Mouse (Mus musculus) small intestine, adult 2 months (tissue): ENCODE results near the gene Rnd1. TPM values are rescaled to one million over a fixed set of nuclear protein-coding genes. Genes with fewer than 3 reads are reported as not detected.
A peak's percentile ranks its signal among the peaks of the same experiment; 100 is the strongest.

ENCODE experiments used
- H3K27ac ChIP-seq: fragments of 200-500 bp; 2 replicates; pipeline ENCODE4 v1.5.1; 2012; ENCODE audit warnings: low read depth, low read length, control low read depth, inconsistent platforms; ENCODE audit not compliant: insufficient read depth
- H3K27me3 ChIP-seq: fragments of 200-500 bp; 2 replicates; pipeline ENCODE4 v1.6.1; 2012; ENCODE audit warnings: mild to moderate bottlenecking, moderate library complexity, low read length, inconsistent platforms; ENCODE audit not compliant: control insufficient read depth, insufficient read depth
- H3K36me3 ChIP-seq: fragments of 200-500 bp; 2 replicates; pipeline ENCODE4 v1.6.1; 2012; ENCODE audit warnings: mild to moderate bottlenecking, low read length, control low read depth, inconsistent platforms; ENCODE audit not compliant: control insufficient read depth, insufficient read depth
- H3K4me1 ChIP-seq: fragments of 200-500 bp; 2 replicates; pipeline ENCODE4 v1.6.1; 2012; ENCODE audit warnings: low read length, inconsistent platforms, mixed read lengths; ENCODE audit not compliant: control insufficient read depth, insufficient read depth, insufficient read length
- H3K4me3 ChIP-seq: fragments of 200-500 bp; 2 replicates; pipeline ENCODE4 v1.5.1; 2012; ENCODE audit warnings: low read depth, mild to moderate bottlenecking, control low read depth, inconsistent platforms, low read length, moderate library complexity
- CTCF ChIP-seq: fragments of 200-500 bp; IDR thresholded peaks from 2 replicates; pipeline ENCODE4 v1.5.1; 2012; ENCODE audit warnings: low read depth, mild to moderate bottlenecking, control low read depth, inconsistent platforms, low read length, moderate library complexity, mixed read lengths; ENCODE audit not compliant: insufficient replicate concordance, insufficient read length; ENCODE audit errors: extremely low read depth
- POLR2A ChIP-seq: fragments of 200-500 bp; IDR thresholded peaks from 2 replicates; pipeline ENCODE4 v1.6.1; 2012; ENCODE audit warnings: low read depth, mild to moderate bottlenecking, control low read depth, inconsistent platforms, low read length, moderate library complexity
- WGBS: fragments of 180-500 bp; shearing (Covaris S2); methylation state at CpG from one replicate; pipeline ENCODE4 v1.1.7; 2018; 5-methylcytosine and 5-hydroxymethylcytosine counted together
- polyA plus RNA-seq: library from polyadenylated mRNA; depleted of rRNA; stranded (reverse); fragments of >200 nt; gene quantifications from 2 replicates; pipeline ENCODE4 v1.2.3, GENCODE M21; 2012

Rnd1 gene
- polyA plus RNA-seq, 1 experiment = 1.6 TPM

GRCm38 (mm10) chr15:98714230-98714652, 37.0 kb upstream of the Rnd1 start:
- no peaks in the 10 kb centered on the region for H3K36me3 ChIP-seq
- H3K27ac ChIP-seq = peak overlapping the region; percentile 62; the same call in 1 of the 2 replicates
- peaks cover 7% of the 10 kb centered on the region; the same call in 1 of the 2 replicates for H3K4me1 ChIP-seq
- TF ChIP-seq CTCF = peak; percentile 11; the same call in 1 of the 2 replicates
- TF ChIP-seq POLR2A = no peak
- WGBS = 12% methylated on average over 5 of the region's 5 CpGs
- no peaks in the 10 kb centered on the region for H3K27me3 ChIP-seq
- H3K4me3 ChIP-seq = no peak overlapping the region; the same call in 1 of the 2 replicates

GRCm38 (mm10) chr15:98710442-98710841, 33.2 kb upstream of the Rnd1 start:
- Histone ChIP-seq H3K27ac (no peak overlapping the region), H3K36me3 (no peaks in the 10 kb centered on the region), H3K4me1 (peaks cover 7% of the 10 kb centered on the region; the same call in 1 of the 2 replicates), H3K27me3 (no peaks in the 10 kb centered on the region), H3K4me3 (no peak overlapping the region)
- TF ChIP-seq POLR2A (no peak), CTCF (peak; percentile 86; the same call in 1 of the 2 replicates)
- 13% methylated on average over 9 of the region's 9 CpGs for WGBS

- Histone ChIP-seq H3K27ac (no peak within 1 kb of the TSS), H3K36me3 (no peaks in the 10 kb centered on the region), H3K4me1 (no peaks in the 10 kb centered on the region), H3K27me3 (peaks cover 5% of the 10 kb centered on the region; the same call in 1 of the 2 replicates), H3K4me3 (peak within 1 kb of the TSS; percentile 44)
- TF ChIP-seq CTCF (peak; percentile 82), POLR2A (no peak)
- WGBS = 16% methylated on average over 16 of the region's 16 CpGs
Measured at GRCm38 (mm10) chr15:98707766-98708372, 30.6 kb upstream of the Rnd1 start, which contains the start of gene Ccdc65. Gene Ccdc65, plus strand, starts transcription at chr15:98708207.

GRCm38 (mm10) chr15:98704312-98704711, 27.1 kb upstream of the Rnd1 start:
- Histone ChIP-seq H3K4me1 (peaks cover 2% of the 10 kb centered on the region; the same call in 1 of the 2 replicates), H3K4me3 (no peak overlapping the region), H3K27ac (no peak overlapping the region), H3K36me3 (no peaks in the 10 kb centered on the region), H3K27me3 (peaks cover 17% of the 10 kb centered on the region)
- TF ChIP-seq POLR2A (no peak), CTCF (no peak)
- 50% methylated on average over 9 of the region's 9 CpGs for WGBS

- Histone ChIP-seq H3K27ac (no peak overlapping the region), H3K4me3 (peak overlapping the region; percentile 31; the same call in 1 of the 2 replicates), H3K27me3 (peaks cover 14% of the 10 kb centered on the region), H3K4me1 (peaks cover 2% of the 10 kb centered on the region; the same call in 1 of the 2 replicates), H3K36me3 (no peaks in the 10 kb centered on the region)
- no peak for TF ChIP-seq POLR2A
- TF ChIP-seq CTCF = peak; percentile 89
- WGBS = 6% methylated on average over 40 of the region's 40 CpGs
Measured at GRCm38 (mm10) chr15:98699190-98700105, 22.2 kb upstream of the Rnd1 start.

GRCm38 (mm10) chr15:98696216-98696615, 19.0 kb upstream of the Rnd1 start:
- no peak overlapping the region for H3K27ac ChIP-seq
- no peak overlapping the region for H3K4me3 ChIP-seq
- TF ChIP-seq CTCF (no peak), POLR2A (no peak)
- WGBS = 40% methylated on average over 8 of the region's 8 CpGs
- no peaks in the 10 kb centered on the region for H3K36me3 ChIP-seq
- H3K4me1 ChIP-seq = peaks cover 2% of the 10 kb centered on the region; the same call in 1 of the 2 replicates
- peaks cover 12% of the 10 kb centered on the region; the same call in 1 of the 2 replicates for H3K27me3 ChIP-seq
